Mouse (Mus musculus) megakaryocyte, embryonic 14.5 days (primary cell): ENCODE results near the gene Spink4.

ENCODE experiments used
- FLI1 ChIP-seq: IDR thresholded peaks from 2 replicates; pipeline ENCODE4 v1.6.1; 2012; ENCODE audit warnings: low read length, inconsistent platforms, mixed read lengths
- GATA1 ChIP-seq: IDR thresholded peaks from 3 replicates; pipeline ENCODE4 v1.6.1; 2012; ENCODE audit warnings: mixed read lengths, low read length, inconsistent platforms, borderline replicate concordance

DNA sequence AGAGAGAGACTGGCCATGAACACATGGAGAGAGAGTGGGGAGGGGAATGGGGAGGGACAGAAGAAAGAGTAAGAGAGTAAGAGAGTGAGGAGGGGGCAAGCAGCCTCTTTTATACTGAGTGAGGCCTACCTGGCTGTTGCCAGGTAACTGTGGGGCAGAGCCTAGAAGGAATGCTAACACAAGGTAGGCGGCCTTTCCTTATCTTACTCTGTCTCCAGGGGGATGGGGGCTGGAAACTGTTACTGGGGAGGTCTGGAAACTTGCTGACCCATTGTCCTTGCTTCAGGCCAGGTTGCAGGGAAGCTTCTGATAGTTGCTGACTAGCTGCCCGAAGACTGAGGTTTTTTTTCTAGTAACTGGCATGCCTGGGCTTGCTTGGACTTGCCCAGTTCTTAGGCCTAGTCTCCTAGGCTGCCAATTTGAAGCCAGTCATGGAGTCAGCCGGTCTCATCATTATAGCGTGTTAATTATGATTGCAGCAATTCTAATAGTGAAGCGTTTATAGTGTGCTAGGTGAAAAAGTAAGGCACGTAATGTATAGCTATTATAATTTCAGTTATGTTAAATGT is 21.3 kb upstream of the Spink4 start:
- TF ChIP-seq GATA1 (no peak), FLI1 (no peak)
